Mouse (Mus musculus): Measurements from ENCODE around the gene Ces1f. TPM values are rescaled to one million over a fixed set of nuclear protein-coding genes. Genes with fewer than 3 reads are reported as not detected.

The Ces1f gene
- total RNA-seq (2014; rRNA removed) (not detected in 2 replicates), polyA plus RNA-seq (2015; fragmentation: Nextera tagmentation; extraction: Ambion mirVana) (not detected in 2 replicates)

DNA sequence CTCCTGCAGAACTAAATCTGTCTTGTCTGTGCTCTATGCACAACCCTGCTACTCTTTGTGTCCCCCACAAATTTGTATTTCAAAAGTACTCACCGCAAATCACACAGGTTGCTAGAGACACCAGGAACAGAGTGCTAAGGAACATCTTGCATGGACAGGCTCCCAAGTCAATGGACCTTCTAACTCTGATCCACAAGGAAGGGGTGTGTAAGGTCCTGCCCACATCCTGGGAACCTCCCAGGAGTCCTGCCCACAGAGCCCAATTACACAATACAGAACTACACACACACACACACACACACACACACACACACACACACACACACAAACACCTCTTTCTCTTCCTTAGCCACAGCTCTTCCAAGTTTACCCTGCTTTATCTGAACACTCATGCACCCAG is at the start of gene Ces1f:
Gene Ces1f, minus strand, starts transcription at position 192 of the 400 bp plus-strand sequence.
- WGBS: 85% methylated on average over 1 of the region's 1 CpGs
- no peak for TF ChIP-seq CTCF (IDR thresholded peaks at IDR 0.05; ENCODE audit: low read depth)
- Histone ChIP-seq H3K9me3 (ENCODE audit: low read length) (no peaks in the 10 kb centered on the region), H3K4me3 (ENCODE audit: low read length) (no peak within 1 kb of the TSS), H3K4me2 (ENCODE audit: low read depth, low read length) (no peak within 1 kb of the TSS), H3K27me3 (ENCODE audit: insufficient read depth, low read length) (no peaks in the 10 kb centered on the region), H3K36me3 (ENCODE audit: insufficient read depth, low read length) (no peaks in the 10 kb centered on the region), H3K9ac (replicated peaks; ENCODE audit: low read length) (no peak within 1 kb of the TSS), H3K4me1 (ENCODE audit: insufficient read depth, low read length) (no peaks in the 10 kb centered on the region), H3K27ac (no peak within 1 kb of the TSS)
- no peak for ATAC-seq
- no peak for DNase-seq (ENCODE audit: low spot score)

DNA sequence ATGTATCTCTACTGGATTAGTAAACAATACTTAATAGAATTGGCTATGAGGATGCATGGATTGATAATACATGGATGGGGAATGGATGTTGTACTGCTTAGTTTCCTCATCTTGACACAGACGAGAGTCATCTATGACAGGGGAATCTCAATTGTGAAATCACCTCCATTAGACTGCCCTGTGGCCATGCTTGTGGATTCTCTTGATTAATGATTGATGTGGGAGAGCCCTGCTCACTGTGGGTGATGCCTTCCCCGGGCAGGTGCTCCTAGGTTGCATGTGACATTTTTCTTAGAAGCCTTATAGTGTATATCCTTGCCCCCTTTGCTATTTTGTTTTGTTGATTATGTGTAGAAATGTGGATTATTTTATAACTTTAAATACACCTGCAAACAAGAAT is 45.6 kb upstream of the Ces1f start:
- DNase-seq (ENCODE audit: low spot score): no peak

DNA sequence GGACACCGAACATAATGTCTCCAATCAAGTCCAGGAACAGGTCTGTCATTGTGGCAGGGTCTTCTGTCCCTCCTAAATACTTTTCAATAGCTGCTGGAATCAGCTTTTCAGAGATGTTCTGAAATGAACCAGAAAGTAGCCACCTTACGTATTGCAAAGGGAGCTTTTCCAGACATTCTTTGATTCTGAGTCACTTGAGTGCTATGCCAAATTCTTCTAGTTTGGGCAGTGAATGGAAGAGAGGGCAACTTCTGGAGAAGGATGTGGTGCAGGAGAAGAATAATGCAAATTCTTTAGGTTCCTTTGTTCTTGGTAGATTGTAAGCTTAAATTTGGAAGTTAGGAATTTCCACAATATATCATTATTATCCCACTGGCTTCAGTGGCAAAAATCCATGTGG is 37.5 kb upstream of the Ces1f start:
- H3K36me3 ChIP-seq (ENCODE audit: insufficient read depth, low read length): no peaks in the 10 kb centered on the region
- H3K27me3 ChIP-seq (ENCODE audit: insufficient read depth, low read length): no peaks in the 10 kb centered on the region
- 86% methylated on average over 2 of the region's 2 CpGs for WGBS
- H3K4me3 ChIP-seq (ENCODE audit: low read length): no peak overlapping the region
- H3K4me1 ChIP-seq (ENCODE audit: insufficient read depth, low read length): no peaks in the 10 kb centered on the region
- TF ChIP-seq CTCF (IDR thresholded peaks at IDR 0.05; ENCODE audit: low read depth): no peak
- DNase-seq (ENCODE audit: low spot score) (no peak), ATAC-seq (no peak)
- no peak overlapping the region for H3K4me2 ChIP-seq (ENCODE audit: low read depth, low read length)
- H3K27ac ChIP-seq: no peak overlapping the region
- H3K9me3 ChIP-seq (ENCODE audit: low read length): no peaks in the 10 kb centered on the region
- H3K9ac ChIP-seq (replicated peaks; ENCODE audit: low read length): no peak overlapping the region

More for the DNA sequence above, 45.6 kb upstream of the Ces1f start:
- Histone ChIP-seq H3K36me3 (ENCODE audit: insufficient read depth, low read length) (no peaks in the 10 kb centered on the region), H3K4me2 (ENCODE audit: low read depth, low read length) (no peak overlapping the region), H3K27me3 (ENCODE audit: insufficient read depth, low read length) (no peaks in the 10 kb centered on the region), H3K4me1 (ENCODE audit: insufficient read depth, low read length) (no peaks in the 10 kb centered on the region), H3K9ac (replicated peaks; ENCODE audit: low read length) (no peak overlapping the region), H3K27ac (no peak overlapping the region), H3K4me3 (ENCODE audit: low read length) (no peak overlapping the region), H3K9me3 (ENCODE audit: low read length) (no peaks in the 10 kb centered on the region)
- WGBS: 73% methylated on average over 2 of the region's 2 CpGs
- no peak for ATAC-seq
- no peak for TF ChIP-seq CTCF (IDR thresholded peaks at IDR 0.05; ENCODE audit: low read depth)

DNA sequence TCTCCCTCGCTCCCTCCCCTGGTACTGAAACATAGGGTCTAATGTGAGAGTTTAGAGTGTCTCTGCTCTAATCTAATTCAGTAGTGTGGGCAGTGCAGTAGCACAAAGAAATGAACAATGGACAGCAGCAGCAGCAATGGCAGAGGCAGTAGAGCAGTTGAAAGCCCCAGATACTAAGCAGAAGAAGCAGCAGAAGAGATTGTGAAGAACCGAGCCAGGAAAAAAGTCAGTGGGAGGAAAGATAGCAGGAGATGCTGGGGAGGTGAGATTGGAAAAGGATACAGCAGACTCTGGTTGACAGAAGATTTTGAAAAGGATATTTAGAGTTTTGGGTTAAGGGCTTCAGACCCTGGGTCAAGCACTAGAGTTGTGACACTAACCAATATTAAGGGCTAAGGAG is 36.0 kb upstream of the Ces1f start:
- Histone ChIP-seq H3K9ac (replicated peaks; ENCODE audit: low read length) (no peak overlapping the region), H3K4me3 (ENCODE audit: low read length) (no peak overlapping the region), H3K27me3 (ENCODE audit: insufficient read depth, low read length) (no peaks in the 10 kb centered on the region), H3K27ac (no peak overlapping the region), H3K36me3 (ENCODE audit: insufficient read depth, low read length) (no peaks in the 10 kb centered on the region), H3K4me2 (ENCODE audit: low read depth, low read length) (no peak overlapping the region), H3K9me3 (ENCODE audit: low read length) (no peaks in the 10 kb centered on the region), H3K4me1 (ENCODE audit: insufficient read depth, low read length) (no peaks in the 10 kb centered on the region)
- no peak for TF ChIP-seq CTCF (IDR thresholded peaks at IDR 0.05; ENCODE audit: low read depth)
- WGBS: 89% methylated on average over 2 of the region's 2 CpGs
- no peak for DNase-seq (ENCODE audit: low spot score)
- ATAC-seq: no peak

DNA sequence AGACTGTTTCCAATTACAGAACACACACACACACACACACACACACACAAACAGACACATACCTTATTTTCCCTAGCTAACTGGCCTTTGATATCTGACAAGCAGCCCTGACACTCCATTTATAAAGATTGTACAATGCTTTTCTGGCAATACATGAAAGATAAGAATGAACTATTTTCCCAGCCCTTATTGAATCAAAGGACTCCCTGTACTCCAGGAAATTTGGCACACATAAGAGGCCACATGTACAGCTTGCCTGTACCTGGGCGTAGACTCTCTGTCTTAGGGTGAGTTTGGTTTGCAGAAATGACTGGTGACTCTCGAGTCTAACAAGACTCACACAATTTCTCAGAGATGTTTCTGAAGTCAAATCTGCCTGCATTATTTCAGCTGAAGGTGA is 4.3 kb upstream of the Ces1f start:
- Histone ChIP-seq H3K9me3 (ENCODE audit: low read length) (no peaks in the 10 kb centered on the region), H3K4me1 (ENCODE audit: insufficient read depth, low read length) (no peaks in the 10 kb centered on the region), H3K27ac (no peak overlapping the region), H3K27me3 (ENCODE audit: insufficient read depth, low read length) (no peaks in the 10 kb centered on the region), H3K36me3 (ENCODE audit: insufficient read depth, low read length) (no peaks in the 10 kb centered on the region), H3K4me2 (ENCODE audit: low read depth, low read length) (no peak overlapping the region), H3K9ac (replicated peaks; ENCODE audit: low read length) (no peak overlapping the region), H3K4me3 (ENCODE audit: low read length) (no peak overlapping the region)
- TF ChIP-seq CTCF (IDR thresholded peaks at IDR 0.05; ENCODE audit: low read depth): no peak
- no peak for ATAC-seq
- no peak for DNase-seq (ENCODE audit: low spot score)
- WGBS: 80% methylated on average over 2 of the region's 2 CpGs

DNA sequence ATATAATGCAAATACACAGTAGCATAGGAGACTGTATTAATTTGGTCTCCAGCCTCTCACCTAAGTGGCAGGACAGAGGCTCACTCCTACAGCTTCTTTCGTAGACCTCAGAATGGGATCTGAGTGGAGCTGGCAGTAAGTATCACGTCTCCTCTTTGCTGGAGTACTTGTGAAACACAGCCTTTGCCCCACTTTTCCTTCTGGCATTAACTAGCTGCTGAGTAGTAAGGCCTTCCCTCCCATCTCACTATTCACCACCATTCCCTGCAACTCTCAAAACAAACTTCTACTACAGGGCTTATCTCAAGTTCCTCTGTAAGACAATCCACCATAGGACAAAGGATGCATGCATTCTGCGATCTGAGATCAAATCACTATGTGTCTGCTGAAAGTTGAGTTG is 2.8 kb upstream of the Ces1f start:
- no peak overlapping the region for H3K4me2 ChIP-seq (ENCODE audit: low read depth, low read length)
- H3K4me1 ChIP-seq (ENCODE audit: insufficient read depth, low read length): no peaks in the 10 kb centered on the region
- TF ChIP-seq CTCF (IDR thresholded peaks at IDR 0.05; ENCODE audit: low read depth): no peak
- WGBS: 85% methylated on average over 3 of the region's 3 CpGs
- no peak overlapping the region for H3K4me3 ChIP-seq (ENCODE audit: low read length)
- H3K9ac ChIP-seq (replicated peaks; ENCODE audit: low read length): no peak overlapping the region
- H3K27ac ChIP-seq: no peak overlapping the region
- H3K9me3 ChIP-seq (ENCODE audit: low read length): no peaks in the 10 kb centered on the region
- H3K27me3 ChIP-seq (ENCODE audit: insufficient read depth, low read length): no peaks in the 10 kb centered on the region
- no peaks in the 10 kb centered on the region for H3K36me3 ChIP-seq (ENCODE audit: insufficient read depth, low read length)
- DNase-seq (ENCODE audit: low spot score) (no peak), ATAC-seq (no peak)

DNA sequence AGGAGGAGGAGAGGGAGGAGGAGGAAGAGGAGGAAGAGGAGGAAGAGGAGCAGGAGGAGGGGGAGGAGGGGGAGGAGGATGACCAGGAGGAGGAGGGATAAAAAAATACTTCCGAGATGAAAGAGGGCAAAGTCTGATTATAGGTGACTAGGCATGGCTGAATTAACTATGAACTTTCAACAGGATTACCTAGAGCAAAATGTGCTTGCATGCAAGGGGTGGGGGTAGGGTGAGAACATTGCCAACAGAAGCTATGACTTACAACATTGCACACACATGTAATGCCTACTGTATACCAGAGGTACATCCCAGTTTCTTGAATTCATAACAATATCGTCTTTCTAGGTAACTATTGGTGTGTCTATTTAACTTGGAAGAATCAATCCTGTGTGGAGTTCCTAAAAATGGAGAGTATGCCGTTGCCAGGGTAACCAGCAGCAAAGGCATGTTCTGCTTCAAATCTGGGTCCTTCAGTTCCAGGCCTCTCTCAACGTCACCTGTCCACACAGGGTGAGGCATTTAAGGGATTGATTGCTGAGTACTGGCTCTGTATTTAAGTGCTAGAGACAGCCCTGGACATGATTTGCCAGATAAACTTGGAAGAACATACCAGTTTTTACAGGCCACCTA is 1.3 kb downstream of the Ces1f start:
- no peak overlapping the region for H3K4me2 ChIP-seq (ENCODE audit: low read depth, low read length)
- no peaks in the 10 kb centered on the region for H3K27me3 ChIP-seq (ENCODE audit: insufficient read depth, low read length)
- ATAC-seq (no peak), DNase-seq (ENCODE audit: low spot score) (peak; percentile 22)
- no peaks in the 10 kb centered on the region for H3K4me1 ChIP-seq (ENCODE audit: insufficient read depth, low read length)
- TF ChIP-seq CTCF (IDR thresholded peaks at IDR 0.05; ENCODE audit: low read depth): no peak
- no peak overlapping the region for H3K9ac ChIP-seq (replicated peaks; ENCODE audit: low read length)
- H3K4me3 ChIP-seq (ENCODE audit: low read length): no peak overlapping the region
- no peak overlapping the region for H3K27ac ChIP-seq
- WGBS: 66% methylated on average over 4 of the region's 4 CpGs
- no peaks in the 10 kb centered on the region for H3K9me3 ChIP-seq (ENCODE audit: low read length)
- no peaks in the 10 kb centered on the region for H3K36me3 ChIP-seq (ENCODE audit: insufficient read depth, low read length)

Data from hindbrain, postnatal 0 days (tissue).